Mouse (Mus musculus) heart, embryonic 13.5 days (tissue): Measurements from ENCODE around the gene Safb. TPM values are rescaled to one million over a fixed set of nuclear protein-coding genes. Genes with fewer than 3 reads are reported as not detected.

Experiments used
- polyA plus RNA-seq: library from polyadenylated mRNA; unstranded; fragments of >200 nt; fragmentation: Nextera tagmentation; extraction: Ambion mirVana; gene quantifications from 2 replicates; pipeline ENCODE4 v1.2.1, GENCODE M21; 2015

Safb gene
- polyA plus RNA-seq, 1 experiment from 2014 or later = 68.1 TPM

Other genes starting within 250 kb of the Safb start
- 45.4 and 50.1 TPM in 2 replicates for gene Ptprs, start 108.3 kb upstream of the Safb start, polyA plus RNA-seq
- not detected in 2 replicates for gene Znrf4, start 72.4 kb upstream of the Safb start, polyA plus RNA-seq
- 0.19 and 0.37 TPM in 2 replicates for gene Gm20219, start 30.4 kb upstream of the Safb start, polyA plus RNA-seq
- gene Safb2, start 240 bp upstream of the Safb start, polyA plus RNA-seq = 50.2 and 50.4 TPM in 2 replicates
- 273 and 332 TPM in 2 replicates for gene 2410015M20Rik, start 24.9 kb downstream of the Safb start, polyA plus RNA-seq
- 1,294 and 1,391 TPM in 2 replicates for gene Rpl36, start 28.6 kb downstream of the Safb start, polyA plus RNA-seq
- 54.4 and 58.9 TPM in 2 replicates for gene Lonp1, start 42.1 kb downstream of the Safb start, polyA plus RNA-seq
- 0.22 and 0.40 TPM in 2 replicates for gene Catsperd, start 43.3 kb downstream of the Safb start, polyA plus RNA-seq
- 58.8 and 66.6 TPM in 2 replicates for gene Ranbp3, start 88.5 kb downstream of the Safb start, polyA plus RNA-seq
- 783 and 886 TPM in 2 replicates for gene Ndufa11, start 132.9 kb downstream of the Safb start, polyA plus RNA-seq
- 12.7 and 13.3 TPM in 2 replicates for gene Vmac, start 133.2 kb downstream of the Safb start, polyA plus RNA-seq
- 7.9 and 8.6 TPM in 2 replicates for gene Nrtn, start 172.7 kb downstream of the Safb start, polyA plus RNA-seq
- gene Dus3l, start 179.9 kb downstream of the Safb start, polyA plus RNA-seq = 31.9 and 33.2 TPM in 2 replicates
- 0.78 and 1.0 TPM in 2 replicates for gene Prr22, start 185.4 kb downstream of the Safb start, polyA plus RNA-seq
- gene Rfx2, start 246.2 kb downstream of the Safb start, polyA plus RNA-seq = 4.7 and 4.9 TPM in 2 replicates